Mouse (Mus musculus): Measurements from ENCODE around the gene Def8. TPM values are rescaled to one million over a fixed set of nuclear protein-coding genes. Genes with fewer than 3 reads are reported as not detected.
A peak's percentile ranks its signal among the peaks of the same experiment; 100 is the strongest.
"Not testable (repeated sequence)": the region's sequence is repeated elsewhere in the genome, so short reads cannot be mapped to it uniquely, and the experiment has no call there.

Def8 gene
- polyA plus RNA-seq, 1 experiment from 2014 or later = 38.8 TPM

- DNase-seq (ENCODE audit: low spot score) (no peak), ATAC-seq (replicated peaks; ENCODE audit: insufficient number of reproducible peaks, low FRiP score, low TSS enrichment, low read depth) (no peak)
- Histone ChIP-seq H3K9me3 (replicated peaks; ENCODE audit: control insufficient read depth, low read length) (no peaks in the 10 kb centered on the region), H3K27ac (replicated peaks; ENCODE audit: low read depth, low read length) (no peak overlapping the region), H3K36me3 (replicated peaks; ENCODE audit: control insufficient read depth, insufficient read depth, low read depth, low read length) (no peaks in the 10 kb centered on the region), H3K4me1 (ENCODE audit: control insufficient read depth, insufficient read depth, low read length) (no peaks in the 10 kb centered on the region), H3K9ac (replicated peaks; ENCODE audit: low read length) (no peak overlapping the region; the same call in 1 of the 2 replicates), H3K27me3 (ENCODE audit: control insufficient read depth, insufficient read depth, low read length) (no peaks in the 10 kb centered on the region), H3K4me3 (ENCODE audit: low read depth, low read length) (no peak overlapping the region), H3K4me2 (ENCODE audit: low read depth, low read length) (no peak overlapping the region)
- WGBS = 84% methylated on average over 10 of the region's 10 CpGs
Measured at GRCm38 (mm10) chr8:123445981-123446380, 22.7 kb downstream of the Def8 start.

- H3K9ac ChIP-seq (replicated peaks; ENCODE audit: low read length) = no peak overlapping the region
- no peaks in the 10 kb centered on the region for H3K27me3 ChIP-seq (ENCODE audit: control insufficient read depth, insufficient read depth, low read length)
- H3K36me3 ChIP-seq (replicated peaks; ENCODE audit: control insufficient read depth, insufficient read depth, low read depth, low read length) = no peaks in the 10 kb centered on the region
- no peak overlapping the region for H3K4me2 ChIP-seq (ENCODE audit: low read depth, low read length)
- H3K4me3 ChIP-seq (ENCODE audit: low read depth, low read length) = no peak overlapping the region
- H3K4me1 ChIP-seq (ENCODE audit: control insufficient read depth, insufficient read depth, low read length) = no peaks in the 10 kb centered on the region
- DNase-seq (ENCODE audit: low spot score) = peak; percentile 13
- H3K27ac ChIP-seq (replicated peaks; ENCODE audit: low read depth, low read length) = no peak overlapping the region
- ATAC-seq (replicated peaks; ENCODE audit: insufficient number of reproducible peaks, low FRiP score, low TSS enrichment, low read depth) = no peak
- H3K9me3 ChIP-seq (replicated peaks; ENCODE audit: control insufficient read depth, low read length) = no peaks in the 10 kb centered on the region
- 81% methylated on average over 6 of the region's 6 CpGs for WGBS
Measured at GRCm38 (mm10) chr8:123446799-123447198, 23.5 kb downstream of the Def8 start.

- ATAC-seq (replicated peaks; ENCODE audit: insufficient number of reproducible peaks, low FRiP score, low TSS enrichment, low read depth) (no peak), DNase-seq (ENCODE audit: low spot score) (no peak)
- WGBS = 92% methylated on average over 5 of the region's 5 CpGs
- Histone ChIP-seq H3K9me3 (replicated peaks; ENCODE audit: control insufficient read depth, low read length) (no peaks in the 10 kb centered on the region), H3K4me1 (ENCODE audit: control insufficient read depth, insufficient read depth, low read length) (no peaks in the 10 kb centered on the region), H3K36me3 (replicated peaks; ENCODE audit: control insufficient read depth, insufficient read depth, low read depth, low read length) (no peaks in the 10 kb centered on the region), H3K4me2 (ENCODE audit: low read depth, low read length) (no peak overlapping the region), H3K27ac (replicated peaks; ENCODE audit: low read depth, low read length) (no peak overlapping the region), H3K27me3 (ENCODE audit: control insufficient read depth, insufficient read depth, low read length) (no peaks in the 10 kb centered on the region), H3K4me3 (ENCODE audit: low read depth, low read length) (no peak overlapping the region), H3K9ac (replicated peaks; ENCODE audit: low read length) (no peak overlapping the region)
Measured at GRCm38 (mm10) chr8:123450783-123451182, 27.5 kb downstream of the Def8 start.

GRCm38 (mm10) chr8:123451747-123452146 is 28.4 kb downstream of the Def8 start:
- H3K4me2 ChIP-seq (ENCODE audit: low read depth, low read length); H3K36me3 ChIP-seq (replicated peaks; ENCODE audit: control insufficient read depth, insufficient read depth, low read depth, low read length); H3K9me3 ChIP-seq (replicated peaks; ENCODE audit: control insufficient read depth, low read length); ATAC-seq (replicated peaks; ENCODE audit: insufficient number of reproducible peaks, low FRiP score, low TSS enrichment, low read depth); H3K27ac ChIP-seq (replicated peaks; ENCODE audit: low read depth, low read length); H3K4me3 ChIP-seq (ENCODE audit: low read depth, low read length); DNase-seq (ENCODE audit: low spot score); H3K9ac ChIP-seq (replicated peaks; ENCODE audit: low read length); H3K4me1 ChIP-seq (ENCODE audit: control insufficient read depth, insufficient read depth, low read length); H3K27me3 ChIP-seq (ENCODE audit: control insufficient read depth, insufficient read depth, low read length): not testable (repeated sequence)
- 96% methylated on average over 12 of the region's 12 CpGs for WGBS

GRCm38 (mm10) chr8:123452149-123452548 is 28.8 kb downstream of the Def8 start:
- Histone ChIP-seq H3K27ac (replicated peaks; ENCODE audit: low read depth, low read length) (no peak overlapping the region), H3K36me3 (replicated peaks; ENCODE audit: control insufficient read depth, insufficient read depth, low read depth, low read length) (no peaks in the 10 kb centered on the region)
- WGBS = 83% methylated on average over 4 of the region's 4 CpGs

GRCm38 (mm10) chr8:123453291-123453690 is 30.0 kb downstream of the Def8 start:
- WGBS = 84% methylated on average over 7 of the region's 7 CpGs
- no peaks in the 10 kb centered on the region for H3K27me3 ChIP-seq (ENCODE audit: control insufficient read depth, insufficient read depth, low read length)
- no peaks in the 10 kb centered on the region; the same call in 1 of the 2 replicates for H3K36me3 ChIP-seq (replicated peaks; ENCODE audit: control insufficient read depth, insufficient read depth, low read depth, low read length)
- no peak overlapping the region for H3K9ac ChIP-seq (replicated peaks; ENCODE audit: low read length)
- DNase-seq (ENCODE audit: low spot score) = no peak
- H3K27ac ChIP-seq (replicated peaks; ENCODE audit: low read depth, low read length) = no peak overlapping the region
- no peak for ATAC-seq (replicated peaks; ENCODE audit: insufficient number of reproducible peaks, low FRiP score, low TSS enrichment, low read depth)
- no peak overlapping the region for H3K4me2 ChIP-seq (ENCODE audit: low read depth, low read length)
- H3K9me3 ChIP-seq (replicated peaks; ENCODE audit: control insufficient read depth, low read length) = no peaks in the 10 kb centered on the region
- no peak overlapping the region for H3K4me3 ChIP-seq (ENCODE audit: low read depth, low read length)
- H3K4me1 ChIP-seq (ENCODE audit: control insufficient read depth, insufficient read depth, low read length) = no peaks in the 10 kb centered on the region

More at GRCm38 (mm10) chr8:123452149-123452548, 28.8 kb downstream of the Def8 start:
- DNase-seq (ENCODE audit: low spot score) = no peak
- Histone ChIP-seq H3K4me2 (ENCODE audit: low read depth, low read length) (no peak overlapping the region), H3K4me1 (ENCODE audit: control insufficient read depth, insufficient read depth, low read length) (no peaks in the 10 kb centered on the region), H3K9me3 (replicated peaks; ENCODE audit: control insufficient read depth, low read length) (no peaks in the 10 kb centered on the region), H3K4me3 (ENCODE audit: low read depth, low read length) (no peak overlapping the region), H3K9ac (replicated peaks; ENCODE audit: low read length) (no peak overlapping the region), H3K27me3 (ENCODE audit: control insufficient read depth, insufficient read depth, low read length) (no peaks in the 10 kb centered on the region)
- no peak for ATAC-seq (replicated peaks; ENCODE audit: insufficient number of reproducible peaks, low FRiP score, low TSS enrichment, low read depth)

GRCm38 (mm10) chr8:123453951-123454350 is 30.6 kb downstream of the Def8 start:
- no peak overlapping the region for H3K4me3 ChIP-seq (ENCODE audit: low read depth, low read length)
- no peaks in the 10 kb centered on the region; the same call in 1 of the 2 replicates for H3K36me3 ChIP-seq (replicated peaks; ENCODE audit: control insufficient read depth, insufficient read depth, low read depth, low read length)
- WGBS = 84% methylated on average over 5 of the region's 5 CpGs
- no peak overlapping the region for H3K9ac ChIP-seq (replicated peaks; ENCODE audit: low read length)
- no peak overlapping the region for H3K4me2 ChIP-seq (ENCODE audit: low read depth, low read length)
- ATAC-seq (replicated peaks; ENCODE audit: insufficient number of reproducible peaks, low FRiP score, low TSS enrichment, low read depth) = no peak
- no peaks in the 10 kb centered on the region for H3K4me1 ChIP-seq (ENCODE audit: control insufficient read depth, insufficient read depth, low read length)
- no peaks in the 10 kb centered on the region for H3K9me3 ChIP-seq (replicated peaks; ENCODE audit: control insufficient read depth, low read length)
- no peak for DNase-seq (ENCODE audit: low spot score)
- H3K27me3 ChIP-seq (ENCODE audit: control insufficient read depth, insufficient read depth, low read length) = no peaks in the 10 kb centered on the region
- H3K27ac ChIP-seq (replicated peaks; ENCODE audit: low read depth, low read length) = no peak overlapping the region

- Histone ChIP-seq H3K9ac (replicated peaks; ENCODE audit: low read length) (no peak overlapping the region), H3K4me1 (ENCODE audit: control insufficient read depth, insufficient read depth, low read length) (no peaks in the 10 kb centered on the region), H3K27ac (replicated peaks; ENCODE audit: low read depth, low read length) (no peak overlapping the region), H3K4me3 (ENCODE audit: low read depth, low read length) (no peak overlapping the region), H3K4me2 (ENCODE audit: low read depth, low read length) (no peak overlapping the region), H3K27me3 (ENCODE audit: control insufficient read depth, insufficient read depth, low read length) (no peaks in the 10 kb centered on the region), H3K9me3 (replicated peaks; ENCODE audit: control insufficient read depth, low read length) (no peaks in the 10 kb centered on the region), H3K36me3 (replicated peaks; ENCODE audit: control insufficient read depth, insufficient read depth, low read depth, low read length) (no peaks in the 10 kb centered on the region; the same call in 1 of the 2 replicates)
- DNase-seq (ENCODE audit: low spot score) = no peak
- WGBS = 91% methylated on average over 6 of the region's 6 CpGs
- no peak for ATAC-seq (replicated peaks; ENCODE audit: insufficient number of reproducible peaks, low FRiP score, low TSS enrichment, low read depth)
Measured at GRCm38 (mm10) chr8:123454559-123454958, 31.2 kb downstream of the Def8 start.
